Mouse (Mus musculus) testis, adult 2 months (tissue): ENCODE measurements around the gene 2610528A11Rik.

Experiments used
- CTCF ChIP-seq: fragments of 200-500 bp; IDR thresholded peaks from 2 replicates; pipeline ENCODE4 v1.5.1; 2012; ENCODE audit warnings: low read depth, mild to moderate bottlenecking, inconsistent platforms, low read length, moderate library complexity; ENCODE audit not compliant: control insufficient read depth, insufficient read depth, insufficient replicate concordance
- POLR2A ChIP-seq: fragments of 200-500 bp; IDR thresholded peaks from 2 replicates; pipeline ENCODE4 v1.6.1; 2012; ENCODE audit warnings: low read depth, mild to moderate bottlenecking, inconsistent platforms, low read length, moderate library complexity; ENCODE audit not compliant: control insufficient read depth

GRCm38 (mm10) chr14:37097956-37098530, 15.8 kb downstream of the 2610528A11Rik start, which contains the start of gene Cdhr1:
- no peak for TF ChIP-seq POLR2A
- no peak for TF ChIP-seq CTCF
